Mouse (Mus musculus) hindbrain, postnatal 0 days (tissue): ENCODE results near the gene Tcea2. TPM values are rescaled to one million over a fixed set of nuclear protein-coding genes. Genes with fewer than 3 reads are reported as not detected.

Experiments used
- ATAC-seq: fragments of 200-750 bp; cut with Nextera tagmentation; 2 replicates; pipeline ENCODE4 v1.8.0; 2017; ENCODE audit warnings: mild to moderate bottlenecking, moderate TSS enrichment, moderate library complexity
- DNase-seq: peaks from one replicate; pipeline ENCODE4 v3.0.0-alpha.2; 2015; ENCODE audit warnings: low spot score
- H3K27ac ChIP-seq: fragments of 300-500 bp; sonication (generic); 2 replicates; pipeline ENCODE4 v1.5.1; 2014; ENCODE audit warnings: mild to moderate bottlenecking
- H3K27me3 ChIP-seq: fragments of 300-500 bp; sonication (generic); 2 replicates; pipeline ENCODE4 v1.6.1; 2014; ENCODE audit warnings: low read length, mixed read lengths; ENCODE audit not compliant: insufficient read depth
- H3K36me3 ChIP-seq: fragments of 300-500 bp; sonication (generic); 2 replicates; pipeline ENCODE4 v1.6.1; 2014; ENCODE audit warnings: low read length, mixed read lengths; ENCODE audit not compliant: insufficient read depth
- H3K4me1 ChIP-seq: fragments of 300-500 bp; sonication (generic); 2 replicates; pipeline ENCODE4 v1.6.1; 2014; ENCODE audit warnings: antibody characterized with exemption, low read length, mixed read lengths; ENCODE audit not compliant: insufficient read depth
- H3K4me2 ChIP-seq: fragments of 300-500 bp; sonication (generic); 2 replicates; pipeline ENCODE4 v1.6.1; 2014; ENCODE audit warnings: low read depth, mild to moderate bottlenecking, low read length, moderate library complexity, mixed read lengths
- H3K4me3 ChIP-seq: fragments of 300-500 bp; sonication (generic); 2 replicates; pipeline ENCODE4 v1.5.1; 2014; ENCODE audit warnings: low read length
- H3K9ac ChIP-seq: fragments of 300-500 bp; sonication (generic); replicated peaks from 2 replicates; pipeline ENCODE4 v1.6.1; 2014; ENCODE audit warnings: mild to moderate bottlenecking, low read length, moderate library complexity, mixed read lengths
- H3K9me3 ChIP-seq: fragments of 300-500 bp; sonication (generic); 2 replicates; pipeline ENCODE4 v1.6.1; 2016; ENCODE audit warnings: low read length, mixed read lengths
- CTCF ChIP-seq: IDR thresholded peaks from 2 replicates; pipeline ENCODE4 v1.5.1; 2016; ENCODE audit warnings: antibody characterized with exemption, control low read depth, low read depth
- WGBS: fragments of 180-500 bp; shearing (Covaris S2); extraction: QIAGEN DNeasy Blood & Tissue Kit; methylation state at CpG from one replicate; pipeline ENCODE4 v1.1.7; 2014; 5-methylcytosine and 5-hydroxymethylcytosine counted together
- polyA plus RNA-seq: library from polyadenylated mRNA; unstranded; fragments of >200 nt; fragmentation: Nextera tagmentation; extraction: Ambion mirVana; gene quantifications from 2 replicates; pipeline ENCODE4 v1.2.1, GENCODE M21; 2015
- total RNA-seq: library from RNA; depleted of rRNA; stranded (reverse); fragments of >200 nt; gene quantifications from 2 replicates; pipeline ENCODE4 v1.2.3, GENCODE M21; 2014

Gene Tcea2
- total and polyA plus RNA-seq, 2 experiments from 2014 or later = 48.7 to 50.2 TPM

DNA sequence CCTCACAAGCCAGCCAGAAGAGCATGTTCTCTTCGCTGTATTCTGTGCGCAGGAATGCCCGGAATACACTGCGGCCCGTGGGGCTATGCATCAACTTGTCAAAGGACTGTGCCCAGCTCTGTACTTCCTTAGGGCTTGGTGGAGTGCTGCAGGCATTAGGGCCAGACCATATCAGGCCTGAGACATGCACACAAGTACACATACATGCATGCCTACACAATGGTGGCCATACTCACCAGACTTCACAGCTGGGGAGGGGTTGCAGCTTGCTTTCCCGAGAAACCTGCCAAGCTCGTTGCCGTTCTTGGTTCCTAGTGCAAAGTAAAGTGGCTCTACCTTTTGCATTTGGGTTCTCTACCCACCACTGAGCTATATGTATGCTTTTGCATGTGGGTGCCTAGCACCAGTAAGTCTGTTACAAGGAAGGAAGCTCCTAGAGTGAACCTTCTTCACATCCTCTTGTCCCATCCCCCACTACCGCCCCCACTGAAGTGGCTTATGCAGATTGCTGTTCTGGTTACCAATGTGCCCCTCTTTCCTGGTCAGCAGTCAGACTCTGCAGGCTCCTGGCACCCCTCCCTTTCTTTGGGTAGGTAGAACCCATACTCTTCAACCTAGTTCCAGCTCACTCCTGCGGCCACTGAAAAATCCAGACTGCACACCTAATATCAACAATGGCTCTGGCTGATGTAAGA, 9.5 kb downstream of the Tcea2 start:
- Histone ChIP-seq H3K36me3 (peaks cover 39% of the 10 kb centered on the region), H3K27ac (no peak overlapping the region), H3K4me1 (no peaks in the 10 kb centered on the region; the same call in 1 of the 2 replicates), H3K9me3 (no peaks in the 10 kb centered on the region), H3K9ac (no peak overlapping the region), H3K27me3 (no peaks in the 10 kb centered on the region), H3K4me3 (no peak overlapping the region), H3K4me2 (no peak overlapping the region)
- no peak for ATAC-seq
- WGBS = 89% methylated on average over 10 of the region's 10 CpGs
- DNase-seq = no peak
- no peak for TF ChIP-seq CTCF

DNA sequence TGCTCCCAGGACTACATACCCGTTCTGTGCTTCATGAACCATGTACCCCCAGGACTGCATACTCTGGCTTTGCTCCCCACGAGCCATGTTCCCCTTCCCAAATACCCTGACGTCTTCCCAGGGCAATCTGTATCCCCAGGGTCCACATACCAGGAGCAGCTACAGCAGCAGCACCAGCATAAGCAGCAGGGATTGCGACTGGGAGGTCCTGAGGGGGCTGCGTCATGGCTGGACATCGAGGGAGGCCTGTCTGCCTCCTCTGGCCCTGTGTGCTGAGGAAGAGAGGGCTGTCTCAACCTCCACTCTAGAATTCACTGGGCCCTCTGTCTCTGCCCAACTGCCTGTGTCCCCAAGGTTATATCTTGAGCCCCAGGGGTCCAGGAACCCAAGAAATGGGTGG, 11.0 kb downstream of the Tcea2 start:
- Histone ChIP-seq H3K36me3 (peaks cover 35% of the 10 kb centered on the region), H3K4me1 (no peaks in the 10 kb centered on the region; the same call in 1 of the 2 replicates), H3K9ac (no peak overlapping the region), H3K27me3 (no peaks in the 10 kb centered on the region), H3K4me2 (no peak overlapping the region), H3K27ac (no peak overlapping the region), H3K4me3 (no peak overlapping the region), H3K9me3 (no peaks in the 10 kb centered on the region)
- WGBS = 87% methylated on average over 6 of the region's 6 CpGs
- DNase-seq (no peak), ATAC-seq (no peak)
- TF ChIP-seq CTCF = no peak

DNA sequence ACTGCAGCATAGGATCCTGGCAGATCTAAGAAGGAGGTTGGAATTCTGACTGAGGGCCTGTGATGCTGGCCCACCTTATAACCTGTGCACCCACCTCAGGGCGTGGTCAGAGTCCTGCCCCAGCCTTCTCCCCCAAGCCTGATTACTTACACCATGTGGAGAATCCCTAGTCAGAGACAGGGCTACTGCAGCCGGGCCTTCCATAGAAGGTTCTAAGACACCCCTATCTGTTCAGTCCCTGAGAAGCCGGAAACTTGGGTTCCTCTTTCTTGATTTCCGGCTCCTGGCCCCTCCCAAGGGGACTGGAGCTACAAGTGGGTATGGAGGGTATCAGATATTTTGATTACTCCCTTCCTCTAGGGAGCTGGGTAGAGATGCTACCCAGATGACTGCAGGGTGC, 11.5 kb downstream of the Tcea2 start:
- no peak for TF ChIP-seq CTCF
- no peak overlapping the region for H3K4me2 ChIP-seq
- no peaks in the 10 kb centered on the region for H3K9me3 ChIP-seq
- ATAC-seq (no peak), DNase-seq (no peak)
- H3K36me3 ChIP-seq = peaks cover 30% of the 10 kb centered on the region
- H3K9ac ChIP-seq = no peak overlapping the region
- H3K27me3 ChIP-seq = no peaks in the 10 kb centered on the region
- no peak overlapping the region for H3K4me3 ChIP-seq
- H3K4me1 ChIP-seq = no peaks in the 10 kb centered on the region; the same call in 1 of the 2 replicates
- H3K27ac ChIP-seq = no peak overlapping the region
- WGBS = 88% methylated on average over 4 of the region's 4 CpGs

DNA sequence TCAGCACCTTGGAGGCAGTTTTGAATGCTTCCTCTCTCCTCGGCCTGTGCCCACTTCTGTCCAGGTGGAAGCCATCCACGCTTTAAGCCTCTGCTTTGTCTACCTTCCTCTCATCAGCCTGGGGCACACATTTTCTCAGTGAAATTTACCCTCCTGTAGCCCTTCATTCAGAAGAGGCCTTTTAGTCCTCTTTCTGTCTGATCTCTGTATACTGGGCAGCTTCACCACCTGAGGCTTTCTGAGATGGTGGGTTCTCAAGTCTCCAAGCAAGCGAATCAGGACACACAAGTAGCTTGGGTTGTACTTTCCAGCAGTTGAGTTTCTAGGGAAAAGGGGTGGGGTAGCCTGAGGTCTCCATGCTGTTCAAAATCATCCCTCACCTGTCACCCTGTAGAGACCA, 12.2 kb downstream of the Tcea2 start:
- Histone ChIP-seq H3K4me1 (no peaks in the 10 kb centered on the region; the same call in 1 of the 2 replicates), H3K27ac (no peak overlapping the region), H3K4me2 (peak overlapping the region; percentile 97), H3K4me3 (no peak overlapping the region), H3K9ac (no peak overlapping the region), H3K27me3 (no peaks in the 10 kb centered on the region), H3K9me3 (no peaks in the 10 kb centered on the region), H3K36me3 (peaks cover 23% of the 10 kb centered on the region)
- TF ChIP-seq CTCF = no peak
- no peak for DNase-seq
- no peak for ATAC-seq
- WGBS = 92% methylated on average over 3 of the region's 3 CpGs

DNA sequence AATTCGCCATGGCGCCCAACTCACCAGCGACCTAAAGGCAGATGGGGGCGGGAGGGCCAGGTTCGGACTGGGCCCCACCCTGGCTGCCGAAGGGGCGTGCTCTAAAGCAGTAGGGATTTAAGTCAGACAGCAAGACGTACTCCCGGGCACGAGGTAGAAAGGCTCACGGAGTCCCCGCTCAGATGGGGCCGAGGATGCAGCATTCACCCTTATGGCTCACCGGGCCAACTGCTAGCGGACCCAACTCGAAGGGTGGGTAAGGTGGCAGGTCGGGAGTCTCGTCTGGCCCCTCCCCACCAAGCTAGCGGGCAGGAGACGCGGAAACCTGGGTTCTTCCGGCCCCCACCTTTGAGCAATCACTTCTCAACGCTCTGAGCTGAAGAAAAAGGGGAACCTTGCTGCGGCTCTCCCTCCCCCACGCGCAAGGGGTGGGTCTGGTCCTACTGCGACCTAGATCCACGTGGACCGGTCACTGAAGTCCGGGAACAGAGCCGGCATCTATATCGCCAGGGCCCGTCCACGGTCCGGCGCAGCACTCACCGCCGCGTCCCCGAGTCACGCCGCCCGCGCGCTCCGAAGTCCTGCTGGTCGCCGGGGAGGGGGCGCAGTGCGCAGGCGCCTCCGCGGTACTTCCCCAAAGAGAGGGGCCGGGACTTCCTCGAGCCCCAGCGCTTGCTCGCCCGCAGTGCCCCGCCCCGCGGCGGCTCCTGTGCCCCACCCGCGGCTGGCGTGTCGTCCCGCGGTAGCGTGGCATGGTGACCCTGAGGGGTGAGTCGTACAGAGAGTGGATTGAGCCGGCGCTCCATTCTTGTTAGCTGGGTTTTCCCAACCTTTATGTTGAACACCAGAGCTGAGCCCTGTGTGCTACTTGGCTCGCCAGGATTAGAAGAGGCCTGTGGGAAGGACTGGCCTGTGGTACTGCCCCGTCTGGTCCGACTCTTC, 13.5 kb downstream of the Tcea2 start, which contains the start of gene Rgs19:
TSS of gene Rgs19 (minus strand) at position 639 of the 942 bp plus-strand sequence.
- peak; percentile 83 for ATAC-seq
- H3K36me3 ChIP-seq = peaks cover 11% of the 10 kb centered on the region; the same call in 1 of the 2 replicates
- under 1% methylated on average over 67 of the region's 75 CpGs for WGBS

DNA sequence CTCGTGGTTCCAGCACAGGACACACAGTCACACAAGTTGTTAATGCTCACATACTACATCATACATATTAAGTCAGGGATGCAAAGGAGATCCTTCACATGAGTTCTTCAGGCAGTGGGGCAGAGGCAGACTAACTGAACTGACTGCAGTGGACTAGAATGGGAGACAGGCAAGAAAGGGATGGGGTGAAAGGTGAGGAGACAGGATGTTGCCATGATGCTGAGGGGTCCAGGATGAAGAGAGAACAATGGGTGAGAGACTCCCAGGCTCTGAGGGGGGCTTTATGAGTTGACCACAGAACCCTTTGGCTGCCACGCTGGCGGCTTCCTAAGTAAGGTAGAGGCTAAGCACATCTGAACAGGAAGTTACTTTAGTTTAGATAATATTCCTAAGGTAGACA, 14.5 kb downstream of the Tcea2 start:
- no peak for TF ChIP-seq CTCF
- H3K4me3 ChIP-seq = no peak overlapping the region
- 84% methylated on average over 3 of the region's 3 CpGs for WGBS
- H3K9ac ChIP-seq = no peak overlapping the region
- peaks cover 1% of the 10 kb centered on the region; the same call in 1 of the 2 replicates for H3K36me3 ChIP-seq
- no peak overlapping the region for H3K27ac ChIP-seq
- ATAC-seq (no peak), DNase-seq (no peak)
- no peaks in the 10 kb centered on the region; the same call in 1 of the 2 replicates for H3K4me1 ChIP-seq
- no peaks in the 10 kb centered on the region for H3K9me3 ChIP-seq
- peak overlapping the region; percentile 97; the same call in 1 of the 2 replicates for H3K4me2 ChIP-seq
- no peaks in the 10 kb centered on the region for H3K27me3 ChIP-seq

More for the DNA sequence above, 13.5 kb downstream of the Tcea2 start, which contains the start of gene Rgs19:
- H3K4me1 ChIP-seq = no peaks in the 10 kb centered on the region; the same call in 1 of the 2 replicates
- H3K4me3 ChIP-seq = peak within 1 kb of the TSS; percentile 68
- no peaks in the 10 kb centered on the region for H3K27me3 ChIP-seq
- peak within 1 kb of the TSS; percentile 97 for H3K4me2 ChIP-seq
- H3K9ac ChIP-seq = peak within 1 kb of the TSS; percentile 75
- TF ChIP-seq CTCF = no peak; the same call in 1 of the 2 replicates
- H3K27ac ChIP-seq = peak within 1 kb of the TSS; percentile 61
- DNase-seq = peak; percentile 82
- H3K9me3 ChIP-seq = no peaks in the 10 kb centered on the region
